Mouse (Mus musculus): ENCODE measurements around the gene Olfr592. TPM values are rescaled to one million over a fixed set of nuclear protein-coding genes. Genes with fewer than 3 reads are reported as not detected.

Olfr592 gene
- not detected in 2 replicates for polyA plus RNA-seq (2012; rRNA removed)

GRCm38 (mm10) chr7:103184503-103184902 lies at the start of gene Olfr592:
Olfr592 (plus strand) TSS chr7:103184803.

DNA sequence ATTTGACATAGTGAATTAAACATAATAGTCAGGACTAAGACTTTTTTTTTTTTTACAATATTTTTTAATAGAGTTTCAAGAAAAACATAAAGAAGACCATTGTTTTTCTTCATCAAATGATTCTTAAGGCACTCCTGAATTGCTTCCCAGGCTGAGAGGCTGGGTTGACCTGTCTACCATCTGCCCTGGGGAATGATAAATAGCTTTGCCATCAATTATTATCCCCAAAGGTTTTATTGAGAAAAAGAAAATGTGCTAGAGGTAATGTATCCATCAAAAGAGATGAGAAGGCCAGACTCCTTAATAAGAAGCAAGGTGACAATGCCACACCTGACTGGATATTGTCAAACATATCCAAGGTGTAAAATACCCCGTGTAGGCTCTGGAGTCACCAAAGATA lies 44.0 kb upstream of the Olfr592 start, which contains the start of gene Olfr588-ps1:
Gene Olfr588-ps1 (plus strand): TSS at position 301 of the 400 bp plus-strand sequence.

DNA sequence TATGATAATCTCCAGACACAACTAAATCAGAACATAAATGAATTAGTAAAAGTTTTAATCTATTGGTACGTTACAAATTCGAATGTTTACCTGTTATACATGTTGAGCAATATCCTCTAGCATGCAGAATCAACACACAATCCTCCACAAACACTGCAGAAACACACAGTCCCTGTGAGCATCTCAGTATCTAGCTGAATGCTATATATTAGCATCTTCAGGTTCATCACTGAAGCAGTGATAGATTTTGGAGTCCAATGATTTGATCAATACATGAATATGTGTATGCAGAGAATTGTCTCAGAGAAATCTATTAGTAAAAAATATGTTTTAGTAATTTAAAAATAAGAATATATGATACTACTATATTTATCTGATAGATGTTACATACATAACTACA lies 28.3 kb upstream of the Olfr592 start, which contains the start of gene Olfr589:
Gene Olfr589 (minus strand): TSS at position 101 of the 400 bp plus-strand sequence.

GRCm38 (mm10) chr7:103178240-103178639 lies 6.4 kb upstream of the Olfr592 start, which contains the start of gene Olfr591:
Olfr591 (minus strand) TSS chr7:103178340.

GRCm38 (mm10) chr7:103211562-103211961 lies 27.0 kb downstream of the Olfr592 start, which contains the start of gene Olfr593:
Olfr593 (plus strand) TSS chr7:103211862.

DNA sequence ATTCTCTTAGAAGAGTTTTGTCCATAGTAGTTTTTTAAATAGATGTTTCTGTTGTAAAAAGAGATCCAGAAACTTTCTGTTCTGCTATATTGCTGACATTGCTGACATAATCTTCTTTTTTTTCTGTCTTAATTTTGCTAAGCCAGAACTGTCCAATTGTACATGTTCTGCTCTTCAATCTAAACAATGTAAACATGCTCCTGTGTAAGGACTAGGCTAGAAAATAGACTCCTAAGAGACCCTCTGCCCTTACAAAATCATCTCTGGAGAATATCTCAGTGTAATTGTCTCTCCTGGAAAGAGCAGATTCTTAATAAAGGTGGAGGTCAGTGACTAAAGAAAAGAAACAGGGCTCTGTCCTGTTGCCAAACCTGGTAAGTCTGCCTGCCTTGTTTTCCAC lies 32.1 kb downstream of the Olfr592 start, which contains the start of gene Olfr594:
Gene Olfr594 (plus strand): TSS at position 301 of the 400 bp plus-strand sequence.

Other genes with a start within 250 kb of the Olfr592 start
- not detected in 2 replicates for gene Olfr573-ps1, start 242.2 kb upstream of the Olfr592 start, polyA plus RNA-seq (2012; rRNA removed)
- gene Olfr574, start 236.3 kb upstream of the Olfr592 start, polyA plus RNA-seq (2012; rRNA removed): not detected in 2 replicates
- not detected in 2 replicates for gene Olfr575, start 226.0 kb upstream of the Olfr592 start, polyA plus RNA-seq (2012; rRNA removed)
- not detected in 2 replicates for gene Olfr576, start 222.1 kb upstream of the Olfr592 start, polyA plus RNA-seq (2012; rRNA removed)
- not detected in 2 replicates for gene Olfr577, start 208.9 kb upstream of the Olfr592 start, polyA plus RNA-seq (2012; rRNA removed)
- gene Olfr578, start 195.5 kb upstream of the Olfr592 start, polyA plus RNA-seq (2012; rRNA removed): not detected in 2 replicates
- not detected in 2 replicates for gene Olfr582, start 146.8 kb upstream of the Olfr592 start, polyA plus RNA-seq (2012; rRNA removed)
- not detected in 2 replicates for gene Olfr583, start 133.5 kb upstream of the Olfr592 start, polyA plus RNA-seq (2012; rRNA removed)
- not detected in 2 replicates for gene Olfr584, start 102.9 kb upstream of the Olfr592 start, polyA plus RNA-seq (2012; rRNA removed)
- gene Olfr585, start 87.1 kb upstream of the Olfr592 start, polyA plus RNA-seq (2012; rRNA removed): not detected in 2 replicates
- not detected in 2 replicates for gene Olfr586, start 59.2 kb upstream of the Olfr592 start, polyA plus RNA-seq (2012; rRNA removed)
- gene Olfr588-ps1, start 43.9 kb upstream of the Olfr592 start, polyA plus RNA-seq (2012; rRNA removed): not detected in 2 replicates
- gene Olfr589, start 28.4 kb upstream of the Olfr592 start, polyA plus RNA-seq (2012; rRNA removed): not detected in 2 replicates
- not detected in 2 replicates for gene Olfr591, start 6.5 kb upstream of the Olfr592 start, polyA plus RNA-seq (2012; rRNA removed)
- gene Olfr593, start 27.1 kb downstream of the Olfr592 start, polyA plus RNA-seq (2012; rRNA removed): not detected in 2 replicates
- not detected in 2 replicates for gene Olfr594, start 32.2 kb downstream of the Olfr592 start, polyA plus RNA-seq (2012; rRNA removed)
- not detected in 2 replicates for gene Usp17ld, start 67.7 kb downstream of the Olfr592 start, polyA plus RNA-seq (2012; rRNA removed)
- not detected in 2 replicates for gene Olfr596, start 120.8 kb downstream of the Olfr592 start, polyA plus RNA-seq (2012; rRNA removed)
- not detected in 2 replicates for gene Olfr597, start 131.5 kb downstream of the Olfr592 start, polyA plus RNA-seq (2012; rRNA removed)
- gene Olfr598, start 138.8 kb downstream of the Olfr592 start, polyA plus RNA-seq (2012; rRNA removed): not detected in 2 replicates
- not detected in 2 replicates for gene Olfr599, start 151.1 kb downstream of the Olfr592 start, polyA plus RNA-seq (2012; rRNA removed)
- not detected in 2 replicates for gene Olfr600, start 164.9 kb downstream of the Olfr592 start, polyA plus RNA-seq (2012; rRNA removed)
- not detected in 2 replicates for gene Olfr601, start 177.9 kb downstream of the Olfr592 start, polyA plus RNA-seq (2012; rRNA removed)
- gene Olfr603, start 201.4 kb downstream of the Olfr592 start, polyA plus RNA-seq (2012; rRNA removed): not detected in 2 replicates
- gene Usp17lc, start 230.3 kb downstream of the Olfr592 start, polyA plus RNA-seq (2012; rRNA removed): not detected in 2 replicates

All from stomach, adult 2 months (tissue).